Comparison of ENCODE assay signal across 8 mouse cellular contexts in the genomic region with DNA sequence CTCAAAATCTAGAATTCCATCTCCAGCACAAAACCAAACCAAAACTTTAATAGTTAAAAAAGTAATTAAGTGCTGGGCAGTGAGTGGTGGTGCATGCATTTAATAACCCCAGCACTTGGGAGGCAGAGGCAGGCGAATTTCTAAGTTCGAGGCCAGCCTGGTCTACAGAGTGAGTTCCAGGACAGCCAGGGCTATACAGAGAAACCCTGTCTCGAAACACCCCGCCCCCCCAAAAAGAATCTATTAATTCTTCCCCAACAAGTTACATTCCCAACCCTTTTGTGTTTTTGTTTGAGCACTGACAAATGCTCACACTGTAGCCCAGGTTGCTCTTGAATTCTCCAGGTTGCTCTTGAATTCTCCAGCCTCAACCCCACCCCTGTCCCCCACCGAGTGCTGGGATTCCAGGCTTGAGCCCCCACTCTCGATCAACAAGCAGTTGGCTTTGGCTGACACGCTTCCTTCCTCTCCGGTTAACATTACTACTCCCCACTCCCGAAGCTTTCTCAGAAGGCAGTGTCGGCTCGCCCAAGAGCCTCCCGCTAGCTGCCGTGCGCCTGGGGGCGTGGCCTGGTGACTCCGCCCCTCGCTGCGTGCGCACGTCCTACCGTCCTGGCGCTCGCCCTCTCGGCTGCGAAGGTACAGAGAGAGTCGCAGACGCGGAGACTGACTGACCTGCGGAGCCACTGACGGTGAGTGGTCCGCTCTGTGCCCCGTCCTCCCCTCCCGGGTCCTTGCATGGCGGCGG. TPM values are rescaled to one million over a fixed set of nuclear protein-coding genes. Genes with fewer than 3 reads are reported as not detected.
DNase-seq lines count a peak whose midpoint lies in the region; ATAC-seq lines count a peak whose summit lies in the region.

A gene (plus strand): TSS at position 582 of the 748 bp plus-strand sequence.

- no peaks in the 10 kb centered on the region for H3K9me3 ChIP-seq in megakaryocyte, embryonic 14.5 days

- peak within 1 kb of the TSS; percentile 100 for H3K4me3 ChIP-seq in megakaryocyte, embryonic 14.5 days (replicated peaks)

- peak; percentile 83 for ATAC-seq in common myeloid progenitor, adult 5-6 weeks (replicated peaks; ENCODE audit: low read depth, poor library complexity, severe bottlenecking)

- H3K36me3 ChIP-seq in megakaryocyte, embryonic 14.5 days (replicated peaks; ENCODE audit: low read length) = no peaks in the 10 kb centered on the region

- DNase-seq in ZHBTc4 (ENCODE audit: low read depth, low spot score) = peak; percentile 96
- peak; percentile 81 to 90 for DNase-seq in gastrocnemius, adult 8-10 months (ENCODE audit: low spot score in 2 of 2)
- peak; percentile 68 for DNase-seq in hindlimb bud, embryonic 11.5 days (ENCODE audit: extremely low spot score, low read depth, low spot score)
- peak; percentile 87 to 88 for DNase-seq in left cerebral cortex, adult 8-10 months (ENCODE audit: low spot score in 2 of 2)
- peak; percentile 93 to 95 for DNase-seq in right cerebral cortex, postnatal 10 days (ENCODE audit: low spot score in 2 of 2)
- peak; percentile 96 for DNase-seq in urinary bladder, postnatal 25 days (ENCODE audit: low spot score)

- H3K4me1 ChIP-seq in megakaryocyte, embryonic 14.5 days = peaks cover 58% of the 10 kb centered on the region

- no peaks in the 10 kb centered on the region for H3K27me3 ChIP-seq in megakaryocyte, embryonic 14.5 days (replicated peaks)

RNA-seq across cellular contexts. Expression of the gene that starts here (rescaled TPM):
- total RNA-seq in common myeloid progenitor, adult 5-6 weeks (2017) = 68.8 and 74.6 TPM in 2 replicates
- 10 to 100 TPM; 38.6 to 42.3 (median 41.9) TPM for total RNA-seq in gastrocnemius, adult 8-10 months (2022)
- 10 to 100 TPM; 91.8 to 98.0 (median 93.1) TPM for total RNA-seq in left cerebral cortex, adult 8-10 months (2022)
- polyA plus RNA-seq in megakaryocyte, embryonic 14.5 days (2012; ENCODE audit: insufficient read depth, low replicate concordance) = 4.3 and 14.6 TPM in 2 replicates

Comparison
In these comparisons a context has a peak if more than half of its experiments do, and no peak if none do; other contexts are left out.
1. Peak in every context shown above with its lines: DNase-seq, ATAC-seq and H3K4me3 ChIP-seq.